Mouse (Mus musculus): ENCODE data around the gene Pkd1l2. TPM values are rescaled to one million over a fixed set of nuclear protein-coding genes. Genes with fewer than 3 reads are reported as not detected.

The Pkd1l2 gene
- total and polyA plus RNA-seq, 3 experiments, result 0.93 to 2.3 (median 1.2) TPM

DNA sequence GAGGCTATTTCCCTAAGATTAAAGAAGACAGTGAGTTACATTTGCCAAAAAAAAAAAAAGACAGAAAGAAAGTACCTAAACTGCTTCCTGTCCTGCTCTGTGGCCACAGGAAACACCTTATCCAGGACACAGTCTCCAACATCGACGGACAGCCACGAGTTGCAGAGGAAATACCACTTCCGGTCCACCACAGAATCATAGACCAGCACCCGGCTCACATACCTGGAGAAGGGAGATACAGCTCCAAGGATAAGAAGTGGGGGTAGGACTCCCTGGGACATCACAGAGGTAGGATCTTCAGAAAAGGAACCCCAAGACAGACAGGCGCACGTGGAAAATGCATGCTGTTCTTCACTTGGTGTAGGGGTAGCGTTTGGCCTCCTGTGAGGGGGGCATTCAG, 49.6 kb downstream of the Pkd1l2 start:
- DNase-seq, result no peak

DNA sequence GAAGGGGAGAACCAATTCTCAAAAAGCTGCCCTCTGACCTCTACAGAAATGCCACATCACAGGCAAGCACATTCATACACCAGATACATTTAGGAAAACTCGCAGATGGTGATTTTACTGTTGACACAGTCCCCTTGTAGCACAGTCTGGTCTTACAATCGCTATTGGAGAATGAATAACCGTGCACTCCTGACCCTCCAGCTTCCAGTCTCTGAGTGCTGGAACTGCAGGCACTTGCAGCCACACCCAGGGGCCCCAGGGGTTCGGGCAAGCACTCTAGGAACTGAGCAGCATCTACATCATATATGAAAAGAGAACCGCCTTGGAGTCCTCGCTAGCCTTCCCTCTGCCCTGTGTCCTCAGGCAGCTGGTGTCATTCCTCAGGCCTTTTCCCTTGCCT, 50.8 kb downstream of the Pkd1l2 start:
- DNase-seq, result no peak

DNA sequence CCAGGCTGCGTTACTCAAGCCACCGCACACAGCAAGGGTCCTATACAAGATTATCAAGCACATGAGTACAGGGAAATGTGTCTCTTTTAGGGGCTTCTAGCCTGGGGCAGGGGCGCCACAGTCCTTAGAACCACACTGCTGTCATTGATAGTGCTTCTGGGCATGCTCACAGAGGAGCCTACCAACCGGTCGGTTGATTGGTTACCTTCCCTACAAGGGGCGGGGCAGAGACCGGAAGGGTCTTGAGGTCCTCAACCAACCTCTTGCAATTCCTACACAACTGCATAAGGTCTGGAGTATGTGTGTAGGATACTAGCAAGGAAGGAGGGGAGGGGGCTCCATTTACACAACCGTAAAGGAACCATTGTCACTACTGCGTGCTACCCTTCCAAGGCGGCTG, 53.6 kb downstream of the Pkd1l2 start:
- no peak for DNase-seq

GRCm38 (mm10) chr8:117027601-117028000, 54.6 kb downstream of the Pkd1l2 start:
- DNase-seq, result peak; percentile 53

GRCm38 (mm10) chr8:117022297-117022993, 59.8 kb downstream of the Pkd1l2 start:
- no peak for DNase-seq

- peak; percentile 49 for DNase-seq
Observed at GRCm38 (mm10) chr8:117019323-117020275, 62.6 kb downstream of the Pkd1l2 start.

GRCm38 (mm10) chr8:117017896-117018295, 64.4 kb downstream of the Pkd1l2 start:
- no peak for DNase-seq

DNA sequence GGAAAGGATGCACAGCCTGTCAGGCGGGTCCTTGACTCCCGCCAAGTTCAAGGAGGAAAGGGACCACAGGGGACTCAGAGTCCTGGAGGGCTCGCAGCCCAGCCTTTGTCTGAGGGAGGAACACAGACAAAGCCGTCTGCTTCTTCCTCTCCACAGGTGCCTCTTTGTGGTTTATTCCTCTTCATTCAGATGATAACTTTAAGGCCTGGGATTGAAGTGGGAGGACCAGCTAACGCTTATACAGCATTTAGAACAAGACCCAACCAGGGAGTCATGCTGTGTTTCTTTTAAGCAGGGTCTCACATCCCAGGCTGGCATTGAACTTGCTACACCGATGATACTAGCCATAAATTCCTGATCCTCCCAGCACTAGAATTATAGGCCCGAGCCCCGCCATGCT, 65.2 kb downstream of the Pkd1l2 start:
- DNase-seq, result no peak

GRCm38 (mm10) chr8:117015670-117016069, 66.6 kb downstream of the Pkd1l2 start:
- DNase-seq, result no peak

GRCm38 (mm10) chr8:117011366-117011765, 70.9 kb downstream of the Pkd1l2 start:
- no peak for DNase-seq

GRCm38 (mm10) chr8:116994016-116994716, 88.1 kb downstream of the Pkd1l2 start:
- DNase-seq, result peak; percentile 29

GRCm38 (mm10) chr8:116993095-116993867, 89.0 kb downstream of the Pkd1l2 start, which contains the start of gene Gcsh:
Gene Gcsh (minus strand): TSS chr8:116993537.
- DNase-seq, result peak; percentile 100

- peak; percentile 45 for DNase-seq
Observed at GRCm38 (mm10) chr8:116992176-116992971, 89.9 kb downstream of the Pkd1l2 start.

DNA sequence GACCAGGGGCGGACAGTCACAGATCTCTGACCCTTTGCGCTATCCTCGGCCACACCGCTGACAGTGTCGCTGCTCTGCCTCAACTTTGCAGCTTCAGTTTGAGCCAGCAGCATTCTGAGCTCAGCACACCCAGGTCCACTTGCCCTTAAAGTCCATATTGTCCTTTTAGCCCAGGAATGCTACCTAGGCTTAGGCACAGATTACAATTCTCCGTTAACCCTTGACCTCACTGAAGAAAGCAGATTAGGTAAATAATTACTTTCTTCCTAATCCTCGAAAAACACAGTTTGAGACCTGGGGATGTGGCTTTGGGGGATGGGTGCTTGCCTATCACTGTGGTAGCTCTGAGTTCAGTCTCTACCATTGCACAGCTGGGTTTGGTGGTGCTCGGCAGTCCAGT, 91.0 kb downstream of the Pkd1l2 start:
- DNase-seq, result no peak

- DNase-seq, result no peak
Observed at GRCm38 (mm10) chr8:116989842-116990241, 92.4 kb downstream of the Pkd1l2 start.

- DNase-seq, result peak; percentile 44
Observed at GRCm38 (mm10) chr8:116980117-116980516, 102.1 kb downstream of the Pkd1l2 start.

DNA sequence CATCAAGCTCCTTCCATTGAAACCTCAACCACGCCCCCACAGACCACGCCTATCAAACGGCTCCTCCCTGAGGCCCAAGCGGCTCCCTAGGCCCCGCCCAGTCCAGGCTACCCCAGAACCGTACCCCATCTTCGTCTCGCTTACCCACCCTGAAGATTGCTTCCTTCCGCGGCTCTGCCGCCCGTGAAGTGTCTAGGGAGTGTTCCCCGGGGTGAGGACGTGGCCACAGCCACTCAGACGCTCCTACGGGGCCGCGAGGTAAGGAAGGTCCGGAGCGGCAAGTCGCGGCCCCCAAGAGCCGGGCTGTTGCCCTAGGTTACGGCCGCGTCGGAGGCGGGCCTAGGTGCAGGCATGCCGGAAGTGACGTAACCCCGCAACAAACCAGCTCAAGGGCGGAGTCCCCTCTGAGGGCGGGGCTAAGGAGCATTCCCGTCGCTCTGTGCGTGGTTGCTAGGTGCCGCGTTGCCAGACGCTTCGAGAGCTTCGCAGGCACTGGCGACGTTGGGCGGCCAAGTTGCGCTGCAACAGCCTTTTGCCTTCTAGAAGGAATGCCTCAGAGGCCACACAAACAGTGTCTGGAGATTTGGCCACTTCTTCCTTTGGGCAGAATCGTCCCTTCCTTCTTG, 103.5 kb downstream of the Pkd1l2 start, which contains the start of gene 1700030J22Rik:
Gene 1700030J22Rik, minus strand, starts transcription at position 329 of the 626 bp plus-strand sequence.
- DNase-seq, result peak; percentile 99

GRCm38 (mm10) chr8:116978052-116978451, 104.2 kb downstream of the Pkd1l2 start:
- no peak for DNase-seq

GRCm38 (mm10) chr8:116975606-116976005, 106.6 kb downstream of the Pkd1l2 start:
- DNase-seq, result no peak

GRCm38 (mm10) chr8:116975066-116975465, 107.2 kb downstream of the Pkd1l2 start:
- DNase-seq, result no peak
